Mouse (Mus musculus) kidney, postnatal 36 days (tissue): ENCODE measurements around the gene Mctp2.
"Not testable (repeated sequence)": the region's sequence is repeated elsewhere in the genome, so short reads cannot be mapped to it uniquely, and the experiment has no call there.

Experiments used
- DNase-seq, 2 experiments: peaks; one replicate each; pipeline ENCODE4 v3.0.0; 2021 to 2022; ENCODE audit warnings: mixed read lengths in 2 of 2

The Mctp2 gene

DNA sequence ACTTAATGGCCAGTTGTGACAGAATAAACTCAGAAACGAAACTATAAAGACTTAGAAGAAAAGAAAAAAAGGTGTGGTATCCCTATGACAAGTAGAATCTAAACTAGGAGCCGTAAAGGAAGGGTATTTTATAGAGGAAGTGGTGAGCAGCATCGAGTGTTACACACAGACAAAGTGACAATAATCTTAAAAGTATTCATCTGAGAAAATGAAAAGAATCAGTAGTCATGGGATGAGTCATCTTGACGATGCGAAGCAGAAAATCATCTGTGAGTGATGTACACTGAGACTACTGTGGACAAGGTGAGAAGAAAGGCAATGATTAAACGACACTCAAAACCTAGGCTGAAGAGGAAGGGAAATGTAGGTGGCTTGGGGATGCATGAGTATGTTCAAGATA, 36.4 kb downstream of the Mctp2 start:
- no peak for DNase-seq

GRCm38 (mm10) chr7:72260766-72261655, 45.4 kb downstream of the Mctp2 start:
- DNase-seq = no peak

- DNase-seq = peak in 1 of 2 experiments; percentile 6
Observed at GRCm38 (mm10) chr7:72259045-72259444, 47.4 kb downstream of the Mctp2 start.

DNA sequence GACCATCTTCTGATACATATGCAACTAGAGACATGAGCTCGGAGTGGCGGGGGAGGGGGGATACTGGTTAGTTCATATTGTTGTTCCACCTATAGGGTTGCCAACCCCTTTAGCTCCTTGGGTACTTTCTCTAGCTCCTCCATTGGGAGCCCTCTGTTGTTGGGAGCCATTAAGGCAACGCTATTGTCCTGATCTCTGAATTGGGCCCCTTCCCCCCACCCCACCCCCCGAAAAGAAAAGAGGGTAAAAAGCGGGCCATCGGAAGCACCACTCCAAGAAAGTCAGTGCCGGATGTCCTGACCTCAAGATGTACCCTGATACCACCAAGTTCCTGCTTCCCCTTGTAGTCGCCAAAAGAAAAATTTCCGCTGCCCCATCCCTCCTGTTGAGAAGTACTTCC, 56.1 kb downstream of the Mctp2 start:
- DNase-seq = not testable (repeated sequence)

DNA sequence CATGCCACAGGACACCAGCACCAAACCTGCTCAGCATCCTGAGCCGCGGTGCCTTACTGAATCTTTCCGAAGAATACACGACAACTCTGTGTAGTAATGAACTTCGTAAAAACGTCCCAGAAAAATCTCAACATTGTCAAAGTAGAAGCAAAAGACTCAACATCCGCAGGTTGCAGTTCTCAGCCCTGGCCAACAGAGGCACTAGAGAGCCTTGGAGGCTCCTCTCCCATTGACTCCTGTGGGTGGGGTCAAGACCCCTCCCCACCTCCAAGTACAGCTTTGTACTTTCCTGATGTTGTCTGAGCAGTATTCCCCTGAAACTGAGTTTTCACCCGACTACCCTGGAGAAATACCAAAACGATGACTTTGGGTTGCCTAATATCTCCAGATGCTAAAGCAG, 65.1 kb downstream of the Mctp2 start:
- no peak for DNase-seq

- DNase-seq = peak; percentile 24 to 38
Observed at GRCm38 (mm10) chr7:72239782-72240493, 66.5 kb downstream of the Mctp2 start.

- DNase-seq = peak; percentile 73 to 85
Observed at GRCm38 (mm10) chr7:72238575-72238974, 67.8 kb downstream of the Mctp2 start.

- no peak for DNase-seq
Observed at GRCm38 (mm10) chr7:72234433-72234998, 71.9 kb downstream of the Mctp2 start.

GRCm38 (mm10) chr7:72231182-72231877, 75.1 kb downstream of the Mctp2 start:
- peak in 1 of 2 experiments; percentile 34 for DNase-seq

DNA sequence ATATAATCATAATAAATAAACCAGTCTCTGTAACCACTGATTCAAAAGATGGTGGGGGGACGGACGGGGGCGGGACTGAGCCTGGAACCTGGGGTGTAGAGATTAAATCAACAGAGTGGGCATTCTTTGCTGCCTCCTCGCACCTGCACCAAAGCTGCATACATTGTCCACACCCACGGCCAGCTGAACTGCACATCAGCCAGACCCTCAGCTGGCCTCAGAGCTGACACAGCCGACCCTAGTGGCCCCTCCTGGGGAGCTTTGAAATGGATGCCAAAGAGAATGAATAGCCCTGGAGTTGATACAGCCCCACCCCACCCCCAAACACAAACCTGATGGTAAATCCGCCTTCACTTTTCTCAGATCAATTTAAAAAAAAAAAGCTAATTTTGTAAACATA, 76.5 kb downstream of the Mctp2 start:
- DNase-seq = no peak

GRCm38 (mm10) chr7:72223558-72223957, 82.8 kb downstream of the Mctp2 start:
- no peak for DNase-seq

DNA sequence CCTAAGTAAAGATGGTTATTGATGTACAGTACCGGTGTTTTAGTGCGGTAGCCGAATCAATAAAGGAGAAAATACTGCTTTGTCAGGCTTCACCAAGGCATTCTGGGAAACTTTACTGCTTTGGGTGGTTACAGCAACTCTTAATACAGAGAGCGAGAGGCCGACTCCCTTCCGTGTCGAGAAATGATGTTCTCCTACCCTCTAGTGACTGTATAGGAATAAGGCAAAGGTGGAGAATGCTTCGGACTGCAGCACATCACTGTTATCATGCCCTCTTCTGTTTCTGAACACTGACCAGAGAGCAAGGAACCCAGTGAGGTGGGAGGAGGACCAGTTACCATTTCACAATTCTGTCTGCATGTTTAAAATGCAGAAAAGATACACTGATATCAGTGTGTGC, 83.9 kb downstream of the Mctp2 start:
- no peak for DNase-seq

- no peak for DNase-seq
Observed at GRCm38 (mm10) chr7:72218048-72218447, 88.4 kb downstream of the Mctp2 start.

DNA sequence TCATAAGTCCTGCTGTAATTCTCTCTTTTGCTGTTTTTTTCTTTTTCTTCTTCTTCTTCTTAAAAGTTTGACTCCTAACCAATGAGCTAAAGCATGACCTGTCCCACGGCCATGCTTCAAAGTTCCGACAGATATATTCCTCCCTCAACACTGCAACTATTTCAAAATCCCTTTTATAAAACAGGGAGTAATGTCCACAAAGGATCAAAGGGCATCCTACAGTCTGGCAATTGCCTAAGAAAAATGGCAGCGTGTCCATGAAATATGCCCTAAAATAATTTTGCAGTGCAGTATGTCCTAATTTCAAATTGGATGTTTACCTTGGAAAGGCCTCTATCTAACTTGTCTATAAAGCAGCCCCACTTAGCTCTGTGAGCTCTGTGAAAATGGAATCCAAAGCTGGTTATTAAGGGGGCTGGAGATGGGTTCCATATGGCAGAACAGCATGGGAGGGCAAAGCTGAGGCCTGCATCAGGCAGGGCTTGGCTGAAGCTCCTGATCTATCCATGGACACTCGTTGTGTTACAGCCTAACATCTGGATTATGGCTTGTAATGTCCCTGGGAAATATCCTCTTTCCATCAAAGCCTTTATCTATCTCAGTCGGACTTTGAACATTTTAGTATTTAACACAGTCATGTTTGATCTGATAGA, 90.7 kb downstream of the Mctp2 start:
- no peak for DNase-seq

- DNase-seq = peak; percentile 20 to 71
Observed at GRCm38 (mm10) chr7:72210201-72210600, 96.2 kb downstream of the Mctp2 start.

DNA sequence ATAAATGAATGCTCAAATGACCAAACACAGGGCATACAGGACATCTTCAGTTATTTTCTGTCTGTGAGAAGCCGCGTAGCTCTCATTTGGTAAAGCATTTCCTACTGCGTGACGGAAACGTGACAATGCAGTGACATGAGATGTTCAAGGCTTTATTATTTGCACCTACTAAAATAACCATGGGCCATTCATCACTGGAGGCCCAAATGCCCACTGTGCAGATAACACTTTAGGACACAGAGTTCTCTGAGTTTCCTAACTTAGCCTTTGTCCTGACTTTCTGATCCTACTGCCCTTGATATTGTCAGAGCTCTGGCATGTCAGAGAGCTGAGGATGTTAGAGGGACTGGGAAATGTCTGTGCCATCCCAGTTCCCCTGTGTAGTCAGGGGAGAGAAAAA, 97.1 kb downstream of the Mctp2 start:
- peak in 1 of 2 experiments; percentile 76 for DNase-seq

DNA sequence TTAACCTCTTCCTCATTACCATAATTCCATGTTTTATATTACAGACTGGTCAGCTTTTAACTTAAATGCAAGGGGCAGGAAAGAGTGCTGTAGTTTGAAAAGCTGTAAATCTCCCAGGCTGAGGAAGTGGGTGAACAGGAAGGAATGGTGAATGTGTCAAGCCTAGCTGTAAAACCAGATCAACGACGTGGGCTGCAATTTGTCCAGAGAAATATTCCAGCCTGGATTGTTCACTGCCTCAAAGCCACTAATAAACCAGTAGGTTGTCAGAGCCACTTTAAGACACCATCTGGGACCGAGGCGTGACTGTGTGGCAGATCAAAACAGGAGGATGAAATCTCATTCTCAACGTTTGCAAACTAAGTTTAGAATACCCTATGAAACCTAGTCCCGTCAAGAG, 99.6 kb downstream of the Mctp2 start:
- DNase-seq = no peak

GRCm38 (mm10) chr7:72195709-72196108, 110.7 kb downstream of the Mctp2 start:
- DNase-seq = no peak

- peak; percentile 15 to 31 for DNase-seq
Observed at GRCm38 (mm10) chr7:72193304-72193703, 113.1 kb downstream of the Mctp2 start.

- no peak for DNase-seq
Observed at GRCm38 (mm10) chr7:72181651-72182050, 124.8 kb downstream of the Mctp2 start.

DNA sequence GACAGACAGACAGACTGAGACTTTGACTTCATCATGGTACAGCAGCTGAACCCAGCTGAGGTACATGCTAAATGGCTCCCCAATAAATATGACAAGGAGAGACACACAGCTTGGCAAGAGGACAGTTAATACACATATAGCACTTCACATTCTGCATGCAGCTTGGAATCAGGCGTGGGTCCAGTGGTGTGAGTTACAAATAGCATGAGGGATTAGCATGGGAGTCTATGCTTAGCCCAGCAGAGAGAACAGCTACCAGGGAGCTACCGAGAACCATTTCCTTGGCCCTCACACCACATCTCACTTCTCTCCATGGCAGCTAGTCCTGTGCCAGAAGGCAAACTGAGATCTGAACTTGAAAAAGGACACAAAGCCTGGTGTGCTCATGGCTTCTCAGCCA, 137.1 kb downstream of the Mctp2 start:
- DNase-seq = no peak
